Mouse (Mus musculus) CD8-positive naive resting alpha-beta T cell, adult 2 months (primary cell): ENCODE measurements around the gene Nhlh1.

ENCODE experiments used
- DNase-seq, 2 experiments: peaks; one replicate each; pipeline ENCODE4 v3.0.0; 2022; ENCODE audit warnings: low read depth in 2 of 2, low spot score in 2 of 2

Gene Nhlh1

DNA sequence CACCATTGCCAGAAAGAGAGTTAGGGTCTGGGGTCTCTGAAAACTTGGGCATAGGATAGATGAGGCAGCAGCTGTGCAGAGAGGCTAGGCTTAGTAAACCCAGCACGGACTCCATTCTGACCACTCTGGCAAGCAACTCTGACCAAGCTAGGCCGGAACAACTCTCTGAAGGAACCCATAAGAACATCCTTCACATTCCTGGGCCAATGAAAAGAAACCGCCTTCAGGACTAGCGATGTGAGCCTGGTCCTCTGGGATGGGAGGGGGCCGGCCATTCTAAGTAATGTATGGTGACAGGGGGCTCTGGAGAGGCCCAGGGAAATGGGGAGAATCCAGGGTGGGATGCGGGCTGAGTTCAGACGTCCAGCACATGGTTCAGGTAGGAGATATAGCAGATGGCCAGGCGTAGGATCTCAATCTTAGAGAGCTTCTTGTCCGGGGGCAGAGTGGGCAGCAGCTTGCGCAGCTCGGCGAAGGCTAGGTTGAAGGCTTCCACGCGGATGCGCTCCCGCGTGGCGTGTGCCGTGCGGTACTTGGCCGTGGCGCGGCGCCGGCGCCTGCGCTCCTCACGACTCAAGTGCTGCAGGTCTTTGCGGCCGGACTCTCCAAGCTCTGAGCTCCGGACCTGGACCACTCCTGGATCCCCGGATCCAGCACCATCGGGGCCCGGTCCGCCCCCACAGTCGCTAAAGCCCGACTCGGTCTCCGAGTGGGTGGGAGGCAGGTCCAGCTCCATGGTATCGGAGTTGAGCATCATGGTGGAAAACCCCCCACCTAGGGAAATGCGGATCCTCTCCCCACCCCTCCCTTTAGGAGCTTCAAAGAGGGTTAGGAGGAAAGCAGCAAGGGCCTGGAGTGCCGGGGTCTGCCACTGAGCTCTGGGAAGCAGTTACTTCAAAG, 3.6 kb downstream of the Nhlh1 start:
- no peak for DNase-seq

DNA sequence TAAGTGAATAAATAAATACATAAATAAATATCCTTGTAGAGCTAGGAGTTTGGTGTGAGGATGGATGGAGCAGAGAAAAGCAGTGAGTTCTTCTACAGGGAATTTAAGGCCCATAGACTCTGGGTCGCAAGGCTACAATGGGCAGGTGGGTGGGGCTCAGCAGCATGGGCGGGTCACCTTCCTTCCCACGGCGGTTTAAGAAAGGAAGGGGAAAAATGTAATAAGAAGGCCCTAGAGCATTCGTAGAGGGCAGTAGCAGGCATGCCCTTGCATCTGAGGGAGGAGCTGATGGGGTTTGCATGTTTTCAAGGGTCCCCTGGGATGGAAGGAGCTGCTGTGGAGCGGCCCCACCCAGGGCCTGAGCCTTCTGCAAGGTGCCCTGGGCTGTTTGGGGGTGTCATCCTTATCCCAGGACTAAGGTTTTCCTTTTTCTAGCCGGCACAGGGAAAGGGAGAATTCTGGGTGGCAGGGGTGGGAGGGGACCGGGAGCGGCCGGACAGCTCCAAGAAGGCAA, 4.5 kb downstream of the Nhlh1 start:
- no peak for DNase-seq

DNA sequence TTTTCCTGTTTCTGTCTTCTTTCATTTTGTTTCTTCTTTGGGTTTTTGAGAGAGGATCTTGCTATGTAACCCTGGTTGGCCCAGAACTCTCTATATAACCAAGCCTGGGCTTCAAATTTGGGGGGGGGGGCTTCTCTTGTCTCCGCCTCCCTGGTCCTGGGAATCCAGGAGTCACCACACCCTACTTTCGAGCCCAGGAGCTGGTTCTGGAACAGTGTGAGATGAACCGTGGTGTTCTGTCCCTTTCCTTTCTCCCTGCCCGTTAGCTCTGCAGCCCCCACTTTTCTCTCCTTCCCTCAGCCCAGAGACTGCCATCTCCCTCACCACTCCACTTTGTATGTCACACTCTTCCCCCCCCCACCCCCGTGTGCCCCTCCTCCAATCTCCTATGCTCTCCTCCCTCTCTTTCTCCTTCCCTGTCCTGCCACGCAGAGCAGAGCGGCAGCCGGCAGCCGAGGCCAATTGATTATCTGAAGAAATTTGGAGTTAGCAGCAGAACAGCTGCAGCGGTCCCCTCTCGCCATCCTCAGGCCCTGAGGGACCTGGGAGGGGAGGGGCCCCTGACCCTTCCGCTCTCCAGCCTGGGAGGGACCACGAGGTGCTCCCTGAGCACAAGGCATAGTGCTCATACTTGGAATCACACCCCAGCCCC, 8.1 kb downstream of the Nhlh1 start:
- DNase-seq: no peak

DNA sequence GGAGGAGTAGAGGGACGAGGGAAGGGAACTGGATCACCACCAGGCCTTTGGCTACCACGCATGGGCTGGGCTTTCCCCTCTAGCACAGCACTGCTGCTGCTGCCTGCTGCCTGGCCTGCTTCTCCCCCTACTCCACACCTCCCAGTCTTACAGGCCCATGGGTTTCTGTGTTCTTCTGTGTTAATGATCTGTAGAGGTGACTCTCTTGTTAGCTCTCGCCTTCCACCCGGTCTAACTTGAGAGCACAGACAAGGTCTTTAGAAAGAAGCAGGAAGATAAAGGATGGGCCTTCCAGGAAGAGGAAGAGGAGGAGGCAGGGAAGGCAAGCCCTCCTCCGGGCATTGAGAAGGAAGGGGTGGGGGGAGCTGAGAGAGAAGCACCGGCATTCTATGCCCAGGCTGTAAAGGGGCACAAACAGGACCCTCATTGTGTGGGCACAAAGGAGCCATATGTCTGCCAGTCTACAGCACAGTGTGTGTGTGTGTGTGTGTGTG, 9.1 kb downstream of the Nhlh1 start:
- no peak for DNase-seq

DNA sequence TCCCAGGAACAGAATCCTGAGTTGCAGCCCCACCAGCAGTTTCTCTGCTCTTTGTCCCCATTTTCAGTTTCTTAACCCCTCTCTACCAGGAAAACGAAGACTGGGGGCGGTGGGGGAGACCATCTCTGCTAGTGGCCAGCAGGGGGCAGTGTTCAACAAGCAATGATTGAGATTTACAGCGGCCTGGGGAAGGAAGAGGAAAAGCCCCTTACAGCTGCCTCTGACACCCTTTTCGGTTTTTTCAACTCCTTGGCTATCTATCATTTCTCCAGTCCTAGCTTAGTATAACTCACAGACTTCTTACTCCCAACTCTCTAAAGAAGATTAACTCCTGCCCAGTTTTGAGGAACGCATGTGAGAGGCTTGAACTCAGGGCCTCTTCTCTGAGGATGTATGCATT, 10.4 kb downstream of the Nhlh1 start:
- peak; percentile 64 to 70 for DNase-seq

DNA sequence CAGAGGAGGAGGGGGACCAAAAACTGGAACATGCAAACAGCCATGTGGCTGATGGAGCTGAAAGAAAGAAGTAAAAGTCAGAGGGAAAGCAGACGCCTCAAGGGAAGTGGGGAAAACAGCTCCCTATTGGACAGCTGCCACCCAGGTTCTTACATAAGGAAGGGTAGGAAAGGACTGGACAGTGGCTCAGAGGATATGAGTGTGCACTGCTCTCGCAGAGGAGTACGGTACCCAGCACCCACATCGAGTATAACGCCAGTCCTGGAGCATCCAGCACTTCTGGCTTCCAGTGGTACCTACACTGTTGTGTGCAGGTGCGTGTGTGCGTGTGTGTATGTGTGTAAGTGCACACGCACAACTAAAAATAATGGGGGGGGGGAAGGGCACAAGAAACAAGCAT, 11.0 kb downstream of the Nhlh1 start:
- DNase-seq: no peak

DNA sequence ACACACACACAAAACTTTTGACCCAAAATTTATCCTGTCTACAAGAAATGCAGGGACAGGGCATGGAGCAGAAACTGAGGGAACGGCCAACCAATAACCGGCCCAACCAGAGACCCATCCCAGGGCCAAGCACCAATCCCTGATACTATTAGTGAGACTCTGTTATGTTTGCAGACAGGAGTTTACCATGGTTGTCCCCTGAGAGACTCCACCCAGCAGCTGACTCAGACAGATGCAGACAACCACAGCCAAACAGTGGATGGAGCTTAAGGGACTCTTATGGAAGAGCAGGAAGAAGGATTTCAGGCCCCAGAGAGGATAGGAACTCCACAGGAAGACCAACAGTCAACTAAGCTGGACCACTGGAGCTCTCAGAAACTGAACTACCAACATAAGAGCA, 27.5 kb downstream of the Nhlh1 start:
- no peak for DNase-seq

DNA sequence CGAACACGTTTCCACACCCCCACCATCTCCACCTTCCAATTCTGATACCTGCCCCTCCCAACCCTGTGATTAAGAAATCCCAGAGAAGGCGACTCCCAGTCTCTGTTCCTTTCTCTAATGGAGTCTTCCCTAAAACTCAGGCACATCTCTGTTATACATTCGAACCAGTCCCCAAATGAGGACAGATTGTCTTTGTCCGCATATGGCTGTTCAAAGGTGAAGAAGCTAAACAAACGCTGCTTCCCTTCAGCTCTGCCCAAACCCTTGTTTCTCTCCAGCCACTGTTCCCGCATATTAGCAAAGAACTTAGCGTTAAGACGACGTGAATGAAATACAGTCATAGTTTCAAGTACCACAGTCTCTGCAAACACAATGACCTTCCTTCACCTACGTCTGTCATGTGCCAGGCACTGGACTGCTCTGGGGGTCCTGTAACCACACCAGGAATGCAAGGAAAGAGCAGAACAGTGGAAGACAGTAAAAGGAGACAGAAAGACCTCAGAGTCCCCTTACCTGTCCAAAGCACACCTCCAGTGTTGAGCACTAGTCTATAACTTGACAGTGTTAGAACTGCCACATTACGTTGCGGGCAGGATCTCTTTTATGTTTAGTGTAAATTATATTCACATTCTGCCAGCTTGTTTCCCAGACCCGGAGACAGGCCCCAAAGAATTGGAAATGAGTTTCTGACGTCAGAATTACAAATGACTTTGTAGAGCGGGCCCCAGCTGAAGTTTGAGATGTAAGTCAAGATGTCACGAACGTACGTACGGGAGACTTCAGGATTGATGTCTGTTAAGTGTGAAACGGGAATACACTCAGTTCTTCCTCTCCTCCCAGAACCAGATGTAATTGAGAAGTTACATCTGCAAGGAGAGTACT, 28.7 kb downstream of the Nhlh1 start, which contains the start of gene Vangl2:
Gene Vangl2, minus strand, starts transcription at position 51 of the 882 bp plus-strand sequence.
- no peak for DNase-seq

DNA sequence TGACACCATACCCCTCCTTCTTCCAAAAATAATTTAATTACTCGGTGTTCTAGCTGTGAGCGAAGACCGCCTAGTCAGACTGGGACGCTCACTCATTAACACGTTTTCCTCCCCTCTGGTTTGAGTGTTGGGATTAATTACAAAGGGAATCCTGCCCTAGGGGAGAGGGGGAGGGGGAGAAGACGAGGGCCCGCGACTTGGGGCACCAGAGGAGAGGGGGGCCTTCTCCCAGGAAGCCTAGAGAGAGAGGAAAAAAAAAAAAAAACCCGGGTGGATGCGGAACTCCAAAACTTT, 29.6 kb downstream of the Nhlh1 start:
- DNase-seq: no peak

DNA sequence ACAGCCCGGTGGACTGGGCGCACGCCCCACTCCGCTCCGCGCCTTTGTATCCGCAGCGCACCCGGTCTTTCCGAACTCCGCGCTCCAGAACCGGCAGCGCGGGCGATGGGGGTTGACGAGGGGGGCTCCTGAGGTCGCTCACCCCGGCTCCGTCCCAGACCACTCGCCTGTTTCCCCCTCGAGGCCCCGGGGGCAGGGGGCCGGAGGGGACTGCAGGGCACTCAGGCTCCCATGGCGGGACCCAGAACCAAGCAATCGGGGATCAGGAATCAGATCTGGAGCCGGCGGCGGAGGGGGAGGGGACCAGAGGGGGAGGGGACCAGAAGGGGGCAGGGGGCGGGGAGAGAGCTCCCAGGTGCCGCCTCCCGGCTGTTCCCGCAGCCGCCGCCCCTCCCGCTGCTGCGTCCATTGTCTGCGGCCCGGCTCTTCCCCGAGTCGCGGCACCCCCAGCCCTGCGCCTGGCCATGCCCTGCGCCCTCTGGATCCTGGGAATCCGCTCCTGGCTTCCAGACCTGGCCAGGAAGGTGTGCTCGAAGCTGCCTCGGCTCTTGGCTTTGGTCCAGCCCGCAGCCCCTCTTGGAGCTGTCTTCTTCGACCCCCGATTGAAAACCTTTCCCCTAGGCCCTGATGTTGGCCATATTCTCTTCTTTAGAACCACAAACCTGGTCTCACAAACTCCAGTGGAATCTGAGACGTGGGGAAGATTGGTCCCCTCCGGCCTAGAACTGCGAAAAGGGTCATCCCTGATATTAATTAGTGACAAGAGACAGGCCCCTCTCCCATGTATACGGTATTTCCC, 30.2 kb downstream of the Nhlh1 start:
- peak; percentile 49 to 66 for DNase-seq

DNA sequence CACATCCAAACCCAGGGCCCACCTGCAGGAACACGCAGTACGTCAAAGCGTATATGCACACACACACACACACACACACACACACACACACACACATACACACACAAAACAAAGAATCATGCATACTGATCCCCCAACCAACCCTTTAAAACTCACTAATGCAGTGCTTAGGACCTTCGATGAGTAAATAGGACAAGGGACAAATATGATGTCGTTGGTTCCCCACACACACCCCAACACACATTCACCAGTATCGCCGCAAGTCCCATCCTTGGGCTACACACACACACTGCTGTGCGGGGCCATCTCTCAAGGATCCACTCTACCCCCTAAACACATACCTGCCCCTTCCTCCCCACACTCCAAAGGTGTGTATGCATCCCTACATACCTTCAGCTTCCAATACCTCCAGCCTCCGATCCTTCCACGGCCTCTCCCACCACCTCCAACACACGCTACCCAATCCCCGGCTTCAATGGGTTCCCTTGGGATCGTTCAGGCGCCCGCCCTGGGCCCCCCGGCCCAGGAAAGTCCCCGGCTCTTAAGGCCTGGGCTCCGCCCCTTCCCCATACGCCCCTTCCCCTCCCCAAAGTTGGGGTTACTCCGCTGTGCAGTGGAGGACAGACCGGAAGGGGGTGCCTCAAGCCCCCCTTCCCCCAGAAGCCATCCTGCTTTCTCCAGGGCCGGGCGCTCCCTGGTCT, 31.0 kb downstream of the Nhlh1 start:
- peak in 1 of 2 experiments; percentile 33 for DNase-seq

DNA sequence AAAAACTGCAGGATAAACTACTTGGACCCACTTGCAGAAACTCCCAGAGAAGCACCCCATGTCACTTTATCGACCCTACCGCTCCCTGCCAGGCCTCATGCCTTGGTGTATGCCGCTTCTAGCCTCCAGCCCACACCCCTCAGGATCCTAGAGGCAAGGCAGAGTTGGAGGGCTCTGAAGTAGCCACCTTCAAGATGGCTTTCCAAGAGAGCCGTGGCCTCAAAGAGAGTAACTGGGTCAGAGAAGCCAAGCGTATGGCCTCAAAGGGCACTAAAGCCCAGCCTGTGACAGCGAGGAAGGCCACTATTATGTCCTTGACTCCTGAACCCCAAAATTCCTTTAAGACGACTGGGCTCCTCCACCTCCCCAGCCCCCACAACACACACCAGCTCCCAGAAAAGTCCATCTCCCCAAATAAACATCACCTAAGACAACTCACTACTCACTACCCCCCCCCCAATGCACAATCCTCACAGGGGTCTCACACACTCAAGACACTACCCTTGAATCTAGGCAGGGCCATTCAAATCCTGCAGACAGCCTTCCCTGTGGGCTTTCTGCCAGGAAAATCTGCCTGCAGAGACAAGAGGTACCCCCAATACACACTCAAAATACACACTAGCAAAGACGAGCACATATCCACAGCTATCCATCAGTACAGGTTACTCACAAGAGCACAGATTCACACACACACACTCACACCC, 32.0 kb downstream of the Nhlh1 start:
- no peak for DNase-seq

DNA sequence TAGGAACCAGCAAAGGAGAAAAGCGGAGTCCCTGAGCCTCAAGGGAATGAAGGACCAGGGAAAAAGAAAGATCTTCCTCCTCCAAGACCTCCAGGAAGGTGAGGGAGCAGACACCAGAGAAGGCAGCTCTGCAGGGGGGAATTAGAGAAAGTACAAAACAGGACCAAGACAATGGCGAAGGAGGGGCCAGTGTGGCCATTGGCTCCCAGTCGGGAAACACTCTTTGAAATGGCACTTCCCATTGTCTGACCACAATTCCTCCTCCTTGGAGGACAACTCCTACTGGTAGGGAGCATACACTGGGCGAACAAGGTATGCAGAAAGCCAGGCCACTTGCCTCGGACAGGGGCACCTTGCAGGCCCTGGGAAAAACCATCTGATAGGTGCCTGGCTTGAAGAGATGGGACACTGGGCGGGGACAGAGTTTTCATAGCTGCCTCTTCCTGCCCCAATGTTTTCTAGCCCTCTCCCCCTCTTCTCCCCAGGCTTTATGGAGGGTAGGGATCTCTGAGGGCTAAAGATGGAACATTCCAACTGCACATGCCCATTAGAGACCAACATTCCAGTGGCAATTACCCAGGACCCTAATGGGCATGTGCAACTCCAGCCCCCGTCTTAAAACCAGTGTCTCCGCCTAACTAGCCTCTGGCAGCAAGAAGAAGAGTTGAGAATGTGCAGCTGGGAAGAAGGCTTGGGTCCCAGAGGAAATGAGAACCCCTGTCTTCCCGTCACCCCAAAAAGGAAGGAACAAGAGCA, 33.1 kb downstream of the Nhlh1 start:
- DNase-seq: no peak

DNA sequence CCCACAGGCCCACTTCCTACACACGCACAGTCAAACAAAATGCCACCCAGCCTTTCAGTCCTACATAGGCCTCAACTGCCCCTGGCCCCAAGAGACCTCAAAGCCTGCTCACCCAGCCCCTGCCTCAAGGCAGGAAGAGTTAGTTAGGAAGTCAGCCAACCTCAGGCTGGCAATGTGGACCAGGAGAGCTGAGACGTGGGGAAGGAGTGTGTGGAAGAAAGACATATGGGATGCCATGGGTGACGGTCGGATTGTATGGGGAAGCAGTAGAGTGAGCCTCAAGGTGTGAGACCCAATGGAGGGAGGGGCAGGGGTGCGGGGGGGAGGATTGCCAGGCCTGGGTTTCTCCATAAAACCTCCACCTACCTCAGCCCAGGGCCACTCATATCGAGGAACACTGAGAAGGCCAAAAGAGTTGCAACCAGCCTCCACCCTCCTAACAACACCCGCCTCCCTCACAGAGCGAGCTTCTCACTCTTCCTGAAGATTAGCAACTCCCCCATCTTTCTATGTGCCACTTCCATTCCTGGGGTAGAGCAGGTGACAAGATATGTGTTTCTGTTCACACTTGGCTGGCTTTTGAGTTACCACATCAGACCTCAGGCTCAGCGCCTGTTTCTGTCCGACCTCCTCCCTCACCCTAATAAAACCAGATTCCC, 37.4 kb downstream of the Nhlh1 start:
- DNase-seq: no peak

DNA sequence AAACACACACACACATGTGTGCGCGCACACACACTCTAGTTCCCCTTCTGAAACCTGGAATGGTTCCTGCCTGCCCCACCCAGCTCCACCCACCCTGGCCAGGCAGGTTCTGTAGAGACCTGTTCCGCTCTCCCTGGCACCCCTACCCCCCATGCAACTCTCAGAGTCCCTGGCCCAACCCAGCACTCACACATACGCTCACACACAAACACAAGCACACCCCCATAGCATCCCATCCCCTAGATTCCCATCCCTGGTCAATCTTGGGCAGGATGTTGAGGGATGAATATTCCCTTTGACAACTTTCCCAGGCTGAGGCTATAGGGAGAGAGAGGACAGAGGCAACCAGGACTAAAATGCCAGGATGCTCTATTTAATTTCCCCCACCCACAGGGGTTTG, 38.0 kb downstream of the Nhlh1 start:
- DNase-seq: no peak

DNA sequence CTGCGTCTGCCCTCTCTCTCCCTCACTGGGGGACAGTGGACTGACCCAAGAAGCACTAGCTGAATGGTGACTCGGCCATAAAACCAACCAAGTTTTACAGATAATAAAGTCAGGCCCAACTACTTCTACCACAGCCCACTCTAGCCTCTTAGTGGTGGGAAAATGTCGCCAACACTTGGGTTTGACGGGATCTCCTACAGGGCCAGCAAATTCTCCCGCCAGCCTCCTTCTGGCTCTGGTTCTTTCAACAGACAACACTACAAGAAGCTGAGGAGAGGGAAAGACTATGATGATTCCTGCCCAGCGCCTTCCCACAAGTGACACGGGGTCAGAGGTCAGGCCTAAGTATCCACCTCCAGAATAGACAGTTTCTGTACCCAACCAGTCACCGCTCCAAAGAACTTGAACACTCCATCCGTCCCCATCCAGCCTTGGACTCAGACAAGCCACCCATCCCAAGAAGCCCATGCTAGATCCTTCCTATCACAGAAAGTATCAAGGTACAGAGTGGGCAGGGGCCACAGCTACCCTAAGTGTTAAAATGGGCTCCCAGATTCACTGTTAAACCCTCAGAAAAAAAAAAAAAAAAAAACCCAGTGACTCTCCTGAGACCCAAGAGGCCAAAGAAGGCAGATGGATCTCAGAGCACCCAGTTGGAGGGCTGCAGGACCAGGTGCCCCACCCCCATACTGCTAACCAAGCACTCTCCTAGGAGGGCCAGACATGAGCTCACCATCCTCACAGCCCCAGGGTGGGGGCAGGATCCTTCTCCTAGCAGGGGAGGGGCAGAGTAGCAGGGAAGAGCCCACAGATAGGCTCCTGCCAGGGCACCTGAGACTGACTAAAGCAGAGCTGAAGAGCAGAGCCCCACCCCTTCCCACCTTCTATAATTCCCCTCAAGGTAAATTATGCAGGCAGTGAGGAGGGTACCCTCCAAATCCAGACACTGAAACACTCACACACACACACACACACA, 38.7 kb downstream of the Nhlh1 start:
- no peak for DNase-seq

DNA sequence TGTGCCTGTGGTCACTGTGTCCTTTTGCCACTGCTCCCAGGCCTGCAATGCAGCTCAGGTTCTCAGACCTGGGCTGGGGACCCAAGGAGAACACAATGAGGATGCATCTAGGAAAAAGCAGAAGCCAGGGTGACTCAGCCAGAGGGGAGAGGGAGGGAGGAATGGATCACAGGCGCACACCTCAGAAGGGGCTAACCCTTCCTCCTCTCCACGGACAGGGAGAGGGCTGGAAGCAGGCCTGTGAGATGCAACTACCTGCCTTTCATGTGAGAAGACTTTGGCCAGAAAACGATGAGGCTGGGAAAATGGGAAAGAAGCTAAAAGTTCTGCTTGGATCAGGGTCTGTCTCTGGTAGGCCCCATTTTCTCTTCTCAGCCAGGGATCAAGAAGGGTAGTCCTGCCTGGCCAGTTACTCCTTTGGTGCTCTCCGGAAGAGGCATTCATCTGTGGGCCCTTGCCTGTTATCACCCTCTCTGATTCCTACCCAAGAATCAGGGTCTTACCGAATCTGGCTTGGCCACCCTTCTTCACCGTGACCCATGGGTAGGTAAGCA, 39.8 kb downstream of the Nhlh1 start:
- DNase-seq: no peak
